In genomic region chr5:82966180-82966579, GRCm38 (mm10) we compare ENCODE assay signal across 9 mouse cellular contexts.
A peak's percentile ranks its signal among the peaks of the same experiment; 100 is the strongest.
DNase-seq lines count a peak whose midpoint lies in the region; ATAC-seq lines count a peak whose summit lies in the region.
"Had no signal": no experiment of that assay in that cellular context is flagged by ENCODE, and none has a peak within 500 bp of the region (broad histone marks: within the 10 kb centered on the region; RNA-seq: fewer than 3 reads in every experiment).

No protein-coding gene starts in this region.

- H3K27ac ChIP-seq in heart, embryonic 10.5 days = no peak overlapping the region
- H3K27ac ChIP-seq: kidney, postnatal 0 days had no signal

- peak; percentile 59 for DNase-seq in heart, adult 8-10 months (ENCODE audit: low spot score)
- DNase-seq in heart, embryonic 10.5 days (ENCODE audit: low spot score) = no peak
- DNase-seq in cerebellum, adult 9-10 months = peak; percentile 93
- DNase-seq in heart, adult 9 months (ENCODE audit: low spot score in 2 of 2) = peak; percentile 63 to 77
- peak; percentile 32 to 63 for DNase-seq in lung, adult 18-20 months
- DNase-seq in right cerebral cortex, postnatal 25 days = peak; percentile 14
- no peak for DNase-seq in thymus, postnatal 0 days (ENCODE audit: low spot score)

- H3K36me3 ChIP-seq in heart, embryonic 10.5 days = no peaks in the 10 kb centered on the region

- no peak overlapping the region for H3K4me3 ChIP-seq in heart, embryonic 10.5 days

- H3K27me3 ChIP-seq in heart, embryonic 10.5 days (ENCODE audit: insufficient read depth, poor library complexity, severe bottlenecking) = no peaks in the 10 kb centered on the region

- 69% methylated on average over 5 of the region's 5 CpGs for WGBS in heart, embryonic 10.5 days

- H3K4me1 ChIP-seq in heart, embryonic 10.5 days = no peaks in the 10 kb centered on the region

- H3K9me3 ChIP-seq in heart, embryonic 10.5 days = no peaks in the 10 kb centered on the region

- no peak for ATAC-seq in CD4-positive, CD25-positive, alpha-beta regulatory T cell, adult 4 months

Comparison
In these comparisons a context has a peak if more than half of its experiments do, and no peak if none do; other contexts are left out.
1. DNase-seq: peak in heart, adult 8-10 months (single experiment), cerebellum, adult 9-10 months (single experiment), heart, adult 9 months (2 of 2), lung, adult 18-20 months (2 of 2) and right cerebral cortex, postnatal 25 days (single experiment); none in heart, embryonic 10.5 days (single experiment) and thymus, postnatal 0 days (single experiment).